10 mouse cellular contexts compared by ENCODE assay signal in genomic region chr8:94773700-94774171, GRCm38 (mm10). TPM values are rescaled to one million over a fixed set of nuclear protein-coding genes. Genes with fewer than 3 reads are reported as not detected.
DNase-seq lines count a peak whose midpoint lies in the region; ATAC-seq lines count a peak whose summit lies in the region.
"Had no signal": no experiment of that assay in that cellular context is flagged by ENCODE, and none has a peak within 500 bp of the region (broad histone marks: within the 10 kb centered on the region; RNA-seq: fewer than 3 reads in every experiment).

No protein-coding gene starts in this region.

- peak overlapping the region; percentile 49; the same call in 1 of the 2 replicates for H3K27ac ChIP-seq in hindbrain, embryonic 14.5 days
- no peak overlapping the region for H3K27ac ChIP-seq in midbrain, embryonic 11.5 days (ENCODE audit: low read depth, low read length)

- H3K9me3 ChIP-seq in hindbrain, embryonic 14.5 days (ENCODE audit: control insufficient read depth, low read length), result no peaks in the 10 kb centered on the region
- no peaks in the 10 kb centered on the region for H3K9me3 ChIP-seq in midbrain, embryonic 11.5 days (ENCODE audit: control insufficient read depth, low read length)

- peak overlapping the region; percentile 17 for H3K4me3 ChIP-seq in hindbrain, embryonic 14.5 days (replicated peaks; ENCODE audit: low read length)
- peak overlapping the region; percentile 8; the same call in 1 of the 2 replicates for H3K4me3 ChIP-seq in midbrain, embryonic 11.5 days (ENCODE audit: low read depth, low read length)

- H3K4me1 ChIP-seq in hindbrain, embryonic 14.5 days (replicated peaks; ENCODE audit: control insufficient read depth, insufficient read depth, low read length), result peaks cover 35% of the 10 kb centered on the region
- H3K4me1 ChIP-seq in midbrain, embryonic 11.5 days (ENCODE audit: control insufficient read depth, insufficient read depth, low read length), result peaks cover 29% of the 10 kb centered on the region

- 18% methylated on average over 12 of the region's 12 CpGs for WGBS in hindbrain, embryonic 14.5 days
- WGBS in midbrain, embryonic 11.5 days, result 13% methylated on average over 12 of the region's 12 CpGs

- no peak for ATAC-seq in hindbrain, embryonic 14.5 days (ENCODE audit: low FRiP score)
- no peak for ATAC-seq in midbrain, embryonic 11.5 days (ENCODE audit: low FRiP score)

- DNase-seq in brain, adult 2 months (ENCODE audit: low read depth, low spot score), result peak; percentile 97
- peak; percentile 51 for DNase-seq in cerebellum, adult 9-11 months
- peak; percentile 37 for DNase-seq in hindbrain, embryonic 14.5 days (ENCODE audit: low spot score)
- peak; percentile 86 for DNase-seq in midbrain, embryonic 11.5 days (ENCODE audit: low spot score, missing footprints)
- DNase-seq in spleen, adult 18-20 months, result no peak
- DNase-seq in testis, postnatal 10 days (ENCODE audit: low spot score), result no peak
- no peak for DNase-seq in urinary bladder, postnatal 25 days (ENCODE audit: low spot score)
- DNase-seq in thymus, postnatal 10 days (ENCODE audit: low spot score in 2 of 2), result no peak
- DNase-seq: lung, embryonic 14.5 days; thymus, adult 18-20 months had no signal

- peak overlapping the region; percentile 33; the same call in 1 of the 2 replicates for H3K9ac ChIP-seq in hindbrain, embryonic 14.5 days
- peak overlapping the region; percentile 20; the same call in 1 of the 2 replicates for H3K9ac ChIP-seq in midbrain, embryonic 11.5 days (ENCODE audit: low read length)
- H3K9ac ChIP-seq: lung, embryonic 14.5 days had no signal

- peak overlapping the region; percentile 85 for H3K4me2 ChIP-seq in hindbrain, embryonic 14.5 days (replicated peaks)
- H3K4me2 ChIP-seq in midbrain, embryonic 11.5 days, result peak overlapping the region; percentile 16
- H3K4me2 ChIP-seq: lung, embryonic 14.5 days had no signal

- H3K36me3 ChIP-seq in hindbrain, embryonic 14.5 days (replicated peaks; ENCODE audit: control insufficient read depth, insufficient read depth), result no peaks in the 10 kb centered on the region
- no peaks in the 10 kb centered on the region for H3K36me3 ChIP-seq in midbrain, embryonic 11.5 days (ENCODE audit: control insufficient read depth, insufficient read depth, low read length)

- no peaks in the 10 kb centered on the region for H3K27me3 ChIP-seq in hindbrain, embryonic 14.5 days (ENCODE audit: control insufficient read depth, insufficient read depth, low read length)
- H3K27me3 ChIP-seq in midbrain, embryonic 11.5 days (ENCODE audit: control insufficient read depth, insufficient read depth, low read length), result peaks cover 13% of the 10 kb centered on the region

RNA-seq across cellular contexts. Expression of gene Cx3cl1, which starts 1.9 kb away (rescaled TPM):
- polyA plus RNA-seq in hindbrain, embryonic 14.5 days (2014; fragmentation: Nextera tagmentation; extraction: Ambion mirVana), result 32.6 and 42.0 TPM in 2 replicates
- polyA plus RNA-seq in midbrain, embryonic 11.5 days (2014; fragmentation: Nextera tagmentation; extraction: Ambion mirVana), result 9.4 and 10.4 TPM in 2 replicates

RNA-seq across cellular contexts. Expression of gene Ccl22, which starts 28.3 kb away (rescaled TPM):
- polyA plus RNA-seq in hindbrain, embryonic 14.5 days (2014; fragmentation: Nextera tagmentation; extraction: Ambion mirVana), result not detected in 2 replicates
- polyA plus RNA-seq in midbrain, embryonic 11.5 days (2014; fragmentation: Nextera tagmentation; extraction: Ambion mirVana), result not detected in 2 replicates
- polyA plus RNA-seq: lung, embryonic 14.5 days had no signal

RNA-seq across cellular contexts. Expression of gene Ccl17, which starts 36.5 kb away (rescaled TPM):
- 0.46 and 1.3 TPM in 2 replicates for polyA plus RNA-seq in hindbrain, embryonic 14.5 days (2014; fragmentation: Nextera tagmentation; extraction: Ambion mirVana)
- polyA plus RNA-seq in midbrain, embryonic 11.5 days (2014; fragmentation: Nextera tagmentation; extraction: Ambion mirVana), result not detected in 2 replicates
- polyA plus RNA-seq: lung, embryonic 14.5 days had no signal

Comparison
In these comparisons a context has a peak if more than half of its experiments do, and no peak if none do; other contexts are left out.
1. DNase-seq: peak in brain, adult 2 months (single experiment), cerebellum, adult 9-11 months (single experiment), hindbrain, embryonic 14.5 days (single experiment) and midbrain, embryonic 11.5 days (single experiment); none in spleen, adult 18-20 months (0 of 2), testis, postnatal 10 days (single experiment), urinary bladder, postnatal 25 days (single experiment) and thymus, postnatal 10 days (0 of 2).